Mouse (Mus musculus): ENCODE results near the gene Mfn1. TPM values are rescaled to one million over a fixed set of nuclear protein-coding genes. Genes with fewer than 3 reads are reported as not detected.

Gene Mfn1
- polyA plus RNA-seq, 1 experiment from 2014 or later, result 25.1 TPM

DNA sequence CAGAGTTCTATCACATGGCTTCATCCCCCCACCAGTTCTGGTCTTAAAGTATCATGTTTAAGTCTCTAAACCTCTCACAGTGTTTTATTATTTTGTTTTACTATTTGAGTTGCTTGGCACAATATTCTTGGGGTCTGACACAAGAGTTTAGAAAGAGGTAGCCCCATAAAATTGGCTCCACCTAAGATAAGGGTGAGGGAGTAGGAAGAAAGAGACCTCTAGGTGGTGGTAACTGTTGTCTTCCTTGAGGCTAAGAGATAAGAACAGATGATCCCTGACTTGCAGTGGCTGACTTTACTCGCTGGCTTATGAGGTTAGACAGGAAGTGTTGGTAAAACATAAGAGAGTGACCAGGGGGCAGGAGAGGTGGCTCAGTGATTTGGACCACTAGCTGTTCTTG is 6.4 kb downstream of the Mfn1 start:
- ATAC-seq (ENCODE audit: low read depth) (no peak), DNase-seq (ENCODE audit: low spot score) (no peak)
- 52% methylated on average over 1 of the region's 1 CpGs for WGBS
- Histone ChIP-seq H3K4me3 (ENCODE audit: low read depth, low read length) (no peak overlapping the region), H3K9me3 (ENCODE audit: control insufficient read depth, low read length) (no peaks in the 10 kb centered on the region), H3K36me3 (ENCODE audit: control insufficient read depth, insufficient read depth, low read length) (peaks cover 50% of the 10 kb centered on the region), H3K4me1 (ENCODE audit: control insufficient read depth, insufficient read depth, low read length) (no peaks in the 10 kb centered on the region; the same call in 1 of the 2 replicates), H3K27me3 (replicated peaks; ENCODE audit: control insufficient read depth, insufficient read depth, low read length) (no peaks in the 10 kb centered on the region), H3K9ac (ENCODE audit: low read depth, low read length) (no peak overlapping the region), H3K27ac (replicated peaks; ENCODE audit: low read depth, low read length) (no peak overlapping the region), H3K4me2 (ENCODE audit: low read depth, low read length) (no peak overlapping the region)

DNA sequence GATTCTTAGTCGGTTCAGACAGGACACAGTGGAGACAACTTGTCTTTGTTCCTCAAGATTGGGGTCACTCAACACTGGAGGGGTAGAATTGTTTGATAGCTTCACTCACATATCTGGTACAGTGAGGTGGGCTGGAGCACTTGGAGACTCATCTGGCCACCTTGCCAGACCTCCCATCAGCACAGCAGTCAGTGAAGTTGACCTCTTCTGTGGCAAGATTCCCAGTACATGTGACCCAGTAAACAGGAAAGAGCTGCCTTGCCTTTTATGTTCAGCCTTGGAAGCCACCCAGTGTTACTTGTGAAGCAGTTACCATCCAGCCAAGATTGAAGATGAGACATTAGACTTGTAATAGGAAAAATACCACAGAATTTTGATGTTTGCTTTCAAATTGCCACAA is 8.3 kb downstream of the Mfn1 start:
- Histone ChIP-seq H3K36me3 (ENCODE audit: control insufficient read depth, insufficient read depth, low read length) (peaks cover 59% of the 10 kb centered on the region), H3K9me3 (ENCODE audit: control insufficient read depth, low read length) (no peaks in the 10 kb centered on the region), H3K9ac (ENCODE audit: low read depth, low read length) (no peak overlapping the region), H3K4me2 (ENCODE audit: low read depth, low read length) (no peak overlapping the region), H3K4me3 (ENCODE audit: low read depth, low read length) (no peak overlapping the region), H3K27ac (replicated peaks; ENCODE audit: low read depth, low read length) (no peak overlapping the region), H3K4me1 (ENCODE audit: control insufficient read depth, insufficient read depth, low read length) (no peaks in the 10 kb centered on the region), H3K27me3 (replicated peaks; ENCODE audit: control insufficient read depth, insufficient read depth, low read length) (no peaks in the 10 kb centered on the region)
- ATAC-seq (ENCODE audit: low read depth) (no peak), DNase-seq (ENCODE audit: low spot score) (no peak)
- WGBS, result 71% methylated on average over 1 of the region's 1 CpGs

- Histone ChIP-seq H3K36me3 (ENCODE audit: control insufficient read depth, insufficient read depth, low read length) (peaks cover 64% of the 10 kb centered on the region), H3K4me3 (ENCODE audit: low read depth, low read length) (no peak overlapping the region)
- ATAC-seq (ENCODE audit: low read depth), result no peak
Observed at GRCm38 (mm10) chr3:32538091-32538490, 8.8 kb downstream of the Mfn1 start.

GRCm38 (mm10) chr3:32553061-32553460 is 23.8 kb downstream of the Mfn1 start:
- H3K4me2 ChIP-seq (ENCODE audit: low read depth, low read length), result no peak overlapping the region
- no peak for ATAC-seq (ENCODE audit: low read depth)
- H3K4me1 ChIP-seq (ENCODE audit: control insufficient read depth, insufficient read depth, low read length), result no peaks in the 10 kb centered on the region
- DNase-seq (ENCODE audit: low spot score), result peak; percentile 15
- peaks cover 46% of the 10 kb centered on the region for H3K36me3 ChIP-seq (ENCODE audit: control insufficient read depth, insufficient read depth, low read length)
- H3K4me3 ChIP-seq (ENCODE audit: low read depth, low read length), result no peak overlapping the region
- 100% methylated on average over 1 of the region's 1 CpGs for WGBS
- no peaks in the 10 kb centered on the region for H3K9me3 ChIP-seq (ENCODE audit: control insufficient read depth, low read length)
- H3K27me3 ChIP-seq (replicated peaks; ENCODE audit: control insufficient read depth, insufficient read depth, low read length), result no peaks in the 10 kb centered on the region
- no peak overlapping the region for H3K9ac ChIP-seq (ENCODE audit: low read depth, low read length)
- H3K27ac ChIP-seq (replicated peaks; ENCODE audit: low read depth, low read length), result no peak overlapping the region

More at GRCm38 (mm10) chr3:32538091-32538490, 8.8 kb downstream of the Mfn1 start:
- DNase-seq (ENCODE audit: low spot score), result no peak
- Histone ChIP-seq H3K4me2 (ENCODE audit: low read depth, low read length) (no peak overlapping the region), H3K9ac (ENCODE audit: low read depth, low read length) (no peak overlapping the region), H3K4me1 (ENCODE audit: control insufficient read depth, insufficient read depth, low read length) (no peaks in the 10 kb centered on the region), H3K9me3 (ENCODE audit: control insufficient read depth, low read length) (no peaks in the 10 kb centered on the region), H3K27ac (replicated peaks; ENCODE audit: low read depth, low read length) (no peak overlapping the region), H3K27me3 (replicated peaks; ENCODE audit: control insufficient read depth, insufficient read depth, low read length) (no peaks in the 10 kb centered on the region)
- 88% methylated on average over 5 of the region's 5 CpGs for WGBS

DNA sequence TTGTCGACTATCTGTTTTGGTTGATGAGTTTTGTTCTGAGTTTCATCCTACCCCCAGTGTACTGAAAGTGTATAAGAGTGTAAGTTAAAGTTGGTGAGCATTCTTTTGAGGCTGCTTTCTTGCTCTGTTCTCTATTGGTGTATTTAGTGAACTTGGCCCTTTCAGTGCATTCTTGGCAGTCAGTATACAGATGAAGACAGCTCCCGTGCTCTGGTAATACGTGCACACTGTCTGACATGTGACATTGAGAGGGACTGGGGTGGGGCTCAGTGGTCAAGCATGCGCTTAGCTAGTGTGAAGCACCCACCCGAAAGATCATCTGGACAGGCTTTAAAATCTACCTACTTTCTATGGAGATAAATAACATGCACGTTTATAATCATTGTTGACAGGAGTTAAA is 34.1 kb downstream of the Mfn1 start:
- Histone ChIP-seq H3K4me2 (ENCODE audit: low read depth, low read length) (no peak overlapping the region), H3K9me3 (ENCODE audit: control insufficient read depth, low read length) (no peaks in the 10 kb centered on the region), H3K27ac (replicated peaks; ENCODE audit: low read depth, low read length) (no peak overlapping the region), H3K9ac (ENCODE audit: low read depth, low read length) (no peak overlapping the region), H3K27me3 (replicated peaks; ENCODE audit: control insufficient read depth, insufficient read depth, low read length) (no peaks in the 10 kb centered on the region), H3K4me3 (ENCODE audit: low read depth, low read length) (no peak overlapping the region), H3K36me3 (ENCODE audit: control insufficient read depth, insufficient read depth, low read length) (peaks cover 69% of the 10 kb centered on the region), H3K4me1 (ENCODE audit: control insufficient read depth, insufficient read depth, low read length) (no peaks in the 10 kb centered on the region)
- ATAC-seq (ENCODE audit: low read depth) (no peak), DNase-seq (ENCODE audit: low spot score) (no peak)
- WGBS, result 92% methylated on average over 6 of the region's 6 CpGs

GRCm38 (mm10) chr3:32573086-32573485 is 43.8 kb downstream of the Mfn1 start:
- ATAC-seq (ENCODE audit: low read depth), result no peak
- peaks cover 68% of the 10 kb centered on the region for H3K36me3 ChIP-seq (ENCODE audit: control insufficient read depth, insufficient read depth, low read length)
- no peak overlapping the region for H3K27ac ChIP-seq (replicated peaks; ENCODE audit: low read depth, low read length)
- DNase-seq (ENCODE audit: low spot score), result no peak
- no peak overlapping the region for H3K4me3 ChIP-seq (ENCODE audit: low read depth, low read length)
- H3K27me3 ChIP-seq (replicated peaks; ENCODE audit: control insufficient read depth, insufficient read depth, low read length), result no peaks in the 10 kb centered on the region
- no peak overlapping the region for H3K4me2 ChIP-seq (ENCODE audit: low read depth, low read length)
- H3K4me1 ChIP-seq (ENCODE audit: control insufficient read depth, insufficient read depth, low read length), result no peaks in the 10 kb centered on the region
- no peaks in the 10 kb centered on the region for H3K9me3 ChIP-seq (ENCODE audit: control insufficient read depth, low read length)
- WGBS, result 87% methylated on average over 2 of the region's 2 CpGs
- no peak overlapping the region for H3K9ac ChIP-seq (ENCODE audit: low read depth, low read length)

- peaks cover 67% of the 10 kb centered on the region for H3K36me3 ChIP-seq (ENCODE audit: control insufficient read depth, insufficient read depth, low read length)
- no peak overlapping the region for H3K27ac ChIP-seq (replicated peaks; ENCODE audit: low read depth, low read length)
- no peaks in the 10 kb centered on the region for H3K4me1 ChIP-seq (ENCODE audit: control insufficient read depth, insufficient read depth, low read length)
- no peaks in the 10 kb centered on the region for H3K27me3 ChIP-seq (replicated peaks; ENCODE audit: control insufficient read depth, insufficient read depth, low read length)
- DNase-seq (ENCODE audit: low spot score) (no peak), ATAC-seq (ENCODE audit: low read depth) (no peak)
- no peaks in the 10 kb centered on the region for H3K9me3 ChIP-seq (ENCODE audit: control insufficient read depth, low read length)
- H3K4me2 ChIP-seq (ENCODE audit: low read depth, low read length), result no peak overlapping the region
- no peak overlapping the region for H3K9ac ChIP-seq (ENCODE audit: low read depth, low read length)
- H3K4me3 ChIP-seq (ENCODE audit: low read depth, low read length), result no peak overlapping the region
- WGBS, result 62% methylated on average over 9 of the region's 9 CpGs
Observed at GRCm38 (mm10) chr3:32573881-32574280, 44.6 kb downstream of the Mfn1 start.

DNA sequence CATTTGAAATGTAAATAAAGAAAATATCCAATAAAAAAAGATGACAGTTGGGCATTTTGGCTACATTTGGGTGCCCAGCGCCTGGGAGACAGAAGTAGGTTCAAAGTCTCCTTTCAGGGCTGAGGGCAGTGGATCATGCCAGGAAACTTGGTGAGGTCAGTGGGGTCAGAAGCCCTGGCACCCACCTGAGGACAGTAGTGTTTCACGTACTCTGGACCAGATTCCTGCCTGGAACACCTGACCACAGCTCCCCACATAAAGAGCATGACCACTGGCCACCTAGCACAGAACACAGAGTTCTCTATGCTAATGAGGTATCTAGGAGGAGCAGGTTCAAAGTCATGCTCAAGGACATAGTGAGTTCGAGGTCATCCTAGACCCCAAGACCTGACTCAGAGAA is 45.9 kb downstream of the Mfn1 start:
- H3K36me3 ChIP-seq (ENCODE audit: control insufficient read depth, insufficient read depth, low read length), result peaks cover 59% of the 10 kb centered on the region

GRCm38 (mm10) chr3:32578772-32579171 is 49.5 kb downstream of the Mfn1 start:
- Histone ChIP-seq H3K27me3 (replicated peaks; ENCODE audit: control insufficient read depth, insufficient read depth, low read length) (no peaks in the 10 kb centered on the region), H3K36me3 (ENCODE audit: control insufficient read depth, insufficient read depth, low read length) (peaks cover 66% of the 10 kb centered on the region), H3K9ac (ENCODE audit: low read depth, low read length) (no peak overlapping the region), H3K27ac (replicated peaks; ENCODE audit: low read depth, low read length) (no peak overlapping the region), H3K4me1 (ENCODE audit: control insufficient read depth, insufficient read depth, low read length) (no peaks in the 10 kb centered on the region), H3K9me3 (ENCODE audit: control insufficient read depth, low read length) (no peaks in the 10 kb centered on the region), H3K4me3 (ENCODE audit: low read depth, low read length) (no peak overlapping the region), H3K4me2 (ENCODE audit: low read depth, low read length) (no peak overlapping the region)
- DNase-seq (ENCODE audit: low spot score) (no peak), ATAC-seq (ENCODE audit: low read depth) (no peak)
- 87% methylated on average over 5 of the region's 5 CpGs for WGBS

More for the DNA sequence above, 45.9 kb downstream of the Mfn1 start:
- 93% methylated on average over 3 of the region's 3 CpGs for WGBS
- no peak for DNase-seq (ENCODE audit: low spot score)
- Histone ChIP-seq H3K4me1 (ENCODE audit: control insufficient read depth, insufficient read depth, low read length) (no peaks in the 10 kb centered on the region), H3K27me3 (replicated peaks; ENCODE audit: control insufficient read depth, insufficient read depth, low read length) (no peaks in the 10 kb centered on the region), H3K4me3 (ENCODE audit: low read depth, low read length) (no peak overlapping the region), H3K4me2 (ENCODE audit: low read depth, low read length) (no peak overlapping the region), H3K9ac (ENCODE audit: low read depth, low read length) (no peak overlapping the region), H3K27ac (replicated peaks; ENCODE audit: low read depth, low read length) (no peak overlapping the region), H3K9me3 (ENCODE audit: control insufficient read depth, low read length) (no peaks in the 10 kb centered on the region)
- no peak for ATAC-seq (ENCODE audit: low read depth)
